Mouse (Mus musculus) small intestine, adult 2 months (tissue): ENCODE data around the gene Ehbp1. TPM values are rescaled to one million over a fixed set of nuclear protein-coding genes. Genes with fewer than 3 reads are reported as not detected.

ENCODE experiments used
- H3K27ac ChIP-seq: fragments of 200-500 bp; 2 replicates; pipeline ENCODE4 v1.5.1; 2012; ENCODE audit warnings: low read depth, low read length, control low read depth, inconsistent platforms; ENCODE audit not compliant: insufficient read depth
- H3K27me3 ChIP-seq: fragments of 200-500 bp; 2 replicates; pipeline ENCODE4 v1.6.1; 2012; ENCODE audit warnings: mild to moderate bottlenecking, moderate library complexity, low read length, inconsistent platforms; ENCODE audit not compliant: control insufficient read depth, insufficient read depth
- H3K36me3 ChIP-seq: fragments of 200-500 bp; 2 replicates; pipeline ENCODE4 v1.6.1; 2012; ENCODE audit warnings: mild to moderate bottlenecking, low read length, control low read depth, inconsistent platforms; ENCODE audit not compliant: control insufficient read depth, insufficient read depth
- H3K4me1 ChIP-seq: fragments of 200-500 bp; 2 replicates; pipeline ENCODE4 v1.6.1; 2012; ENCODE audit warnings: low read length, inconsistent platforms, mixed read lengths; ENCODE audit not compliant: control insufficient read depth, insufficient read depth, insufficient read length
- H3K4me3 ChIP-seq: fragments of 200-500 bp; 2 replicates; pipeline ENCODE4 v1.5.1; 2012; ENCODE audit warnings: low read depth, mild to moderate bottlenecking, control low read depth, inconsistent platforms, low read length, moderate library complexity
- CTCF ChIP-seq: fragments of 200-500 bp; IDR thresholded peaks from 2 replicates; pipeline ENCODE4 v1.5.1; 2012; ENCODE audit warnings: low read depth, mild to moderate bottlenecking, control low read depth, inconsistent platforms, low read length, moderate library complexity, mixed read lengths; ENCODE audit not compliant: insufficient replicate concordance, insufficient read length; ENCODE audit errors: extremely low read depth
- POLR2A ChIP-seq: fragments of 200-500 bp; IDR thresholded peaks from 2 replicates; pipeline ENCODE4 v1.6.1; 2012; ENCODE audit warnings: low read depth, mild to moderate bottlenecking, control low read depth, inconsistent platforms, low read length, moderate library complexity
- WGBS: fragments of 180-500 bp; shearing (Covaris S2); methylation state at CpG from one replicate; pipeline ENCODE4 v1.1.7; 2018; 5-methylcytosine and 5-hydroxymethylcytosine counted together
- polyA plus RNA-seq: library from polyadenylated mRNA; depleted of rRNA; stranded (reverse); fragments of >200 nt; gene quantifications from 2 replicates; pipeline ENCODE4 v1.2.3, GENCODE M21; 2012

The Ehbp1 gene
- polyA plus RNA-seq, 1 experiment, result 0.70 TPM

- no peak for TF ChIP-seq POLR2A
- TF ChIP-seq CTCF, result no peak
- Histone ChIP-seq H3K4me3 (no peak overlapping the region), H3K27ac (no peak overlapping the region), H3K27me3 (no peaks in the 10 kb centered on the region), H3K4me1 (no peaks in the 10 kb centered on the region), H3K36me3 (no peaks in the 10 kb centered on the region)
- WGBS, result 94% methylated on average over 3 of the region's 3 CpGs
Observed at GRCm38 (mm10) chr11:22368621-22369020, 26.5 kb upstream of the Ehbp1 start.

- WGBS, result 78% methylated on average over 2 of the region's 2 CpGs
- TF ChIP-seq POLR2A (no peak), CTCF (no peak)
Observed at GRCm38 (mm10) chr11:22366486-22366885, 24.4 kb upstream of the Ehbp1 start.

GRCm38 (mm10) chr11:22353962-22354621 lies 12.0 kb upstream of the Ehbp1 start:
- Histone ChIP-seq H3K27me3 (no peaks in the 10 kb centered on the region), H3K4me3 (no peak overlapping the region), H3K4me1 (no peaks in the 10 kb centered on the region), H3K27ac (no peak overlapping the region), H3K36me3 (no peaks in the 10 kb centered on the region)
- 83% methylated on average over 6 of the region's 6 CpGs for WGBS
- TF ChIP-seq POLR2A (no peak), CTCF (no peak)

More at GRCm38 (mm10) chr11:22366486-22366885, 24.4 kb upstream of the Ehbp1 start:
- no peak overlapping the region for H3K27ac ChIP-seq
- H3K4me3 ChIP-seq, result no peak overlapping the region
- H3K27me3 ChIP-seq, result no peaks in the 10 kb centered on the region
- no peaks in the 10 kb centered on the region for H3K36me3 ChIP-seq
- no peaks in the 10 kb centered on the region for H3K4me1 ChIP-seq

GRCm38 (mm10) chr11:22349945-22350344 lies 7.9 kb upstream of the Ehbp1 start:
- no peaks in the 10 kb centered on the region for H3K4me1 ChIP-seq
- TF ChIP-seq POLR2A (no peak), CTCF (no peak)
- WGBS, result 28% methylated on average over 2 of the region's 2 CpGs
- no peaks in the 10 kb centered on the region for H3K27me3 ChIP-seq
- no peak overlapping the region for H3K27ac ChIP-seq
- no peak overlapping the region for H3K4me3 ChIP-seq
- no peaks in the 10 kb centered on the region for H3K36me3 ChIP-seq

GRCm38 (mm10) chr11:22348536-22348910 lies 6.4 kb upstream of the Ehbp1 start:
- Histone ChIP-seq H3K27ac (no peak overlapping the region), H3K36me3 (no peaks in the 10 kb centered on the region), H3K4me1 (no peaks in the 10 kb centered on the region), H3K27me3 (no peaks in the 10 kb centered on the region), H3K4me3 (no peak overlapping the region)
- TF ChIP-seq CTCF, result no peak
- TF ChIP-seq POLR2A, result no peak
- WGBS, result 94% methylated on average over 1 of the region's 1 CpGs

GRCm38 (mm10) chr11:22347651-22348535 lies 5.8 kb upstream of the Ehbp1 start:
- TF ChIP-seq CTCF, result no peak
- no peak for TF ChIP-seq POLR2A
- no peak overlapping the region for H3K4me3 ChIP-seq
- no peaks in the 10 kb centered on the region; the same call in 1 of the 2 replicates for H3K4me1 ChIP-seq
- 75% methylated on average over 13 of the region's 13 CpGs for WGBS
- H3K27ac ChIP-seq, result no peak overlapping the region
- no peaks in the 10 kb centered on the region for H3K27me3 ChIP-seq
- no peaks in the 10 kb centered on the region for H3K36me3 ChIP-seq

- Histone ChIP-seq H3K27me3 (no peaks in the 10 kb centered on the region), H3K36me3 (no peaks in the 10 kb centered on the region), H3K27ac (no peak overlapping the region), H3K4me1 (no peaks in the 10 kb centered on the region), H3K4me3 (no peak overlapping the region)
- TF ChIP-seq CTCF (no peak), POLR2A (no peak)
- WGBS, result 84% methylated on average over 2 of the region's 2 CpGs
Observed at GRCm38 (mm10) chr11:22327302-22327910, 14.7 kb downstream of the Ehbp1 start.
